Mouse (Mus musculus) erythroblast, embryonic 14.5 days (primary cell): ENCODE results near the gene Tcf23.

Source experiments
- GATA1 ChIP-seq: IDR thresholded peaks from 2 replicates; pipeline ENCODE4 v1.6.1; 2012; ENCODE audit warnings: low read length, inconsistent platforms, mixed read lengths
- TAL1 ChIP-seq: IDR thresholded peaks from 3 replicates; pipeline ENCODE4 v1.6.1; 2012; ENCODE audit warnings: low read length, inconsistent platforms, mixed read lengths

- TF ChIP-seq GATA1 (no peak), TAL1 (no peak)
Measured at GRCm38 (mm10) chr5:30957891-30958290, 10.6 kb upstream of the Tcf23 start.
